Mouse (Mus musculus): ENCODE results near the gene Arsg.

DNA sequence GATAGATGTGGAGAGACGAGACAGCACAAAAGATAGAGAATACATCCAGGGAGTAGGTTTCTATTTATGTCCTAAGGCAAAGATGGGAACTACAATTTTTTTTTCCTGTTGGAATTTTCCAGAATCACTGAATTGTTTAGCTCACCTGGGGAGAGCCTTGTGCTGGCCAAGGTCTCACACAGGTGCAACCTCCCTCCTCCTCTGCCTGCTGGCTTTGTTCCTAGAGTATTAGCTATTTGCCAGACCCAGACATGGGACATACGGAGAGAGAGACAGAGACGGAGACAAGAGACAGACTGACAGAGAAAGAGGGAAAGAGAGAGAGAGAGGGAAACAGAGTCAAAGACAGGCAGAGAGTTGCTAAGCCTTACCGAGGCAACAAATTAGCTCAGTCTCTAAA, 52.4 kb downstream of the Arsg start:
- TF ChIP-seq CTCF (IDR thresholded peaks at IDR 0.05; ENCODE audit: borderline replicate concordance, insufficient read depth, low read length) (no peak), POLR2A (IDR thresholded peaks at IDR 0.05; ENCODE audit: low read depth, low read length) (no peak)

Measured in embryonic fibroblast, embryonic 13.5 days (primary cell).